Mouse (Mus musculus): ENCODE measurements around the gene Dnttip1.

The Dnttip1 gene

DNA sequence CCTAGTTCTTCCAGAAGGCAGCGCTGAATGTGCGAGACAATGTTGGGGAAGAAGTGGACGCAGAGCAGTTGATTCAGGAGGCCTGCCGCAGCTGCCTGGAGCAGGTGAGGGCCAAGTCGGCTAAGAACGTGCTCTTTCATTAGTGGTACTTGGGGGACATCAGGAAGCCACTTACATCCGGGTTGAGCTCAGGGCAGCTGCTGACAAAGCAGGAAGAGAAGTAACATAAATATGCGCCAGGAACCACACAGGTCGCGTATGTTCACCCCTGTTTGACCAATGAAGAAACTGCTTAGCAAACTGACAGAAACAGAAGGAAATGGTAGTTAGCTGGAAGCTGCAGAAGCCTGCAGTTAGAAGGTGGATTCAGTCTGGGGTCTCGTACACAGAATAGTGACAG is 8.3 kb downstream of the Dnttip1 start:
- no peak for DNase-seq (ENCODE audit: low spot score in 2 of 2)

DNA sequence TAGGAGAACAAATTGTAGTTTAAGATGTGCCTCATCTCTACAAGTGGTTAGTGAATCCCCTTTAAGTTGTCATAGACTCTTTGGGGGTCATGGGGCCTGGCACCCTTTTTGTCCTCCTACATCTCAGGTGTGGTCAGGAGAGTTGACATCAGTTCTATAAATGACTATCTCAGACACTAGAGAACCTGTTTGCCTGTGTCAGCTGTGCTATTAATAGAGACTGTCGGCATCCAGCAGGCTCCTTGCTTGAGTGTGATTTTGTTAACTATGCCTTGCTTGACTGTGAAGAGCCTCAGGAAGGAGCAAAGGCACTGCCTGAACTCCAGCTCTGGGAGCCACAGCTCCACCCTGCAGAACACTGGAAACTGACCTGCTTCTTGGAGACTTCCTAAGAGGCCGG is 9.0 kb downstream of the Dnttip1 start:
- peak; percentile 42 to 61 for DNase-seq (ENCODE audit: low spot score in 2 of 2)

DNA sequence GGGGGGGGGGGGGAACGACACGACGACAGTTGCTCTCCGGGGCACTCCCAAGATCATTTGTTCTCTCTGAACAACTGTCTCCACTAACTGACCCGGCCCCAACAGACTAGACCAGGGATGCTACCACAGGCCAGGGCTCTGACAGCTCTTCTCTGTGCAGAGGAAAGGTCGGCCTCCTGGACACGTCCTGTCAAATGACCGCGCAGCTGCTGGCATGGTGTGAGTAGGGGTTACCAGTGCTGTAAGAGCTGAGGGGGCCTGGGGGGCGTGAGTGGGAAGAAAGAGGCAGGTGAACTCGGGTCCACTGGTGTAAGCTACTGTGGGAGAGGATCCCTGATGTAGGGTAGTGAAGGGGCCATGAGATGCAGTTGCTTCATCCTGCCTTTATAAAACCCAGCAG is 12.1 kb downstream of the Dnttip1 start:
- DNase-seq (ENCODE audit: low spot score in 2 of 2): no peak

DNA sequence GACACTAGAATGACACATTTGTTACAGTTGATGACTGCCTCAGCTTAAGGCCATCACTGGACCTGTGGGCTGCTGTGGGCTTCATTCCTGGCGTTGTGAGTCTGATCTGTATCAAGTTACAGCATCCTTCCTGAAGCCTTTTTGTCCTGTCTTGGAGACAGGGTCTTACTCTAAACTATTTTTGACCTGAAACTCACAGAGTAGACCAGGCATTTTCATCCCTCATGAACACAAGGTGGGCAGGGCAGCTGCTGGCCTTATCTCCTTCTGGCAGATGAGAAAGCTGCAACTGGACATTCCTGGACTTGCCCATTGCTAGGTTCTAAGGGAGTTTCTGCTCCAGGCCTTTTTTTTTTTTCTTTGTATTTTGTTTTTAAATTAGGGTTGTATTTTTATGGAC is 12.9 kb downstream of the Dnttip1 start:
- DNase-seq (ENCODE audit: low spot score in 2 of 2): no peak

DNA sequence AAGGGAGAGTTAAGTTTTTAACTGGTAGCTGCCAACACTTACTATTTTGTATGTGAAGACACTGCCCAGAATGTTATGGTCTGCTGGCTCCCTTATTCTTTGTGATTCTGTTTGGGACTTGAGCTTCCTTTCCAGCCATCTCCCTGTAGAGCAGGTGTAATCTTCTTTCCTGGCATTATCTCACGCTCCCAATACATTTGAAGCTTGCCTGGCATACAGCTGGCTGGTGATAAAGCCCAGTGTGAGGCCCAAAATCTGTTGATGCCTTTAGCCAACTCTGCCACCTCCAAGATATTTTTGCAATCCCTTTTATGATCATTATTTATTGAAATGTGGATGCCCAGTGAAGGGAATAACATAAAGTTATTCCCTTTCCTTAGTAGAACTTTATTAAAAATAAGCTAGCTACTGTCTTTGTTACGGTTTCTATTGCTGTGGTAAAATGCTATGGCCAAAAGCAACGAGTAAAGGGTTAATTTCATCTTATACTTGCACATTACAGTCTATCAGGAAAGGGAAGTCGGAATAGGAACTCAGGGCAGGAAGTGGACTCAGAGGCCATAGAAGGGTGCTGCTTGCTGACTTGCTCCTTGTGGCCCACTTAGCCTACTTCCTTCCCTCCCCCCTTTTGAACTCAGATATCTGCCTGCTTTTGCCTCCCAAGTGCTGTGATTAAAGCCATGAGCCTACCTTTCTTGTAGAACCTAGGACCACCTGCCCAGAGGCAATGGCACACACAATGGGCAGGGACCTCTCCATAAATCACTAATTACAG is 14.5 kb downstream of the Dnttip1 start:
- DNase-seq (ENCODE audit: low spot score in 2 of 2): no peak

DNA sequence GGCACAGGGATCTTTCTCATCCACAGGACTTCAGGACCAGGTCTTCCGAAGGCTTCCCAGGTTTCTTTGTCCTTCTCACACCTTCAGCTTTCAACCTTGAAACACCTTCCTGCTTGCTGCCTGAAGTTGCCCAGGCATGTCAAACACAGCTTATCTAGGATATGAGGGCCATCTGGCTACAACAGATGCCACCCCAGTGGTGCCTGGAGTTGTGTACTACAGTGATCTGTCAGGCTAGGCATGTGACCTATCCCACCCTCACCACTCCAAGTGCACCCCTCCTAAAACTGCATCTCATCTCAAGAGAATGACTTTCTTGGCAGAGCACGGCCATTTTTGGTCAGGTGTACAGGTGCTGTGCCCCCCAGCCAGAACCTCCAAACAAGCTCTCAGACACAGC is 15.7 kb downstream of the Dnttip1 start:
- no peak for DNase-seq (ENCODE audit: low spot score in 2 of 2)

DNA sequence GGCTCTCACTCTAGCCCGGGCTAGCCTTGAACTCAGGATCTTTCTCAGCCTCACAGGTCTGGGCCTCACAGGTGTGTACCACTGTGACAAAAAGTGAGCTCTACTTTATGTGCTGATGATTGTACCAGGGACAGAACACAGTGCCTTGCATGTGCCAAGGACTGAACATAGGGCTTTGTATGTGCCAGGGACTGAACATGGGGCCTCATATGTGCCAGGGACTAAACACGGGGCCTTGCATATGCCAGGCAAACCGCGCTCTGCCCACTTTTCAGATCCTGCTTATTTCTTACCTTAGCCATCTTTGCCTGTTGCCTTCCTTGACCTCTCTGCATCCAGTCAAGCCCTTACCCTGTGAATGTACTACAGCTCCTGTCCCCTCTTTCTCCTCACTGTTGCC is 16.2 kb downstream of the Dnttip1 start:
- no peak for DNase-seq (ENCODE audit: low spot score in 2 of 2)

DNA sequence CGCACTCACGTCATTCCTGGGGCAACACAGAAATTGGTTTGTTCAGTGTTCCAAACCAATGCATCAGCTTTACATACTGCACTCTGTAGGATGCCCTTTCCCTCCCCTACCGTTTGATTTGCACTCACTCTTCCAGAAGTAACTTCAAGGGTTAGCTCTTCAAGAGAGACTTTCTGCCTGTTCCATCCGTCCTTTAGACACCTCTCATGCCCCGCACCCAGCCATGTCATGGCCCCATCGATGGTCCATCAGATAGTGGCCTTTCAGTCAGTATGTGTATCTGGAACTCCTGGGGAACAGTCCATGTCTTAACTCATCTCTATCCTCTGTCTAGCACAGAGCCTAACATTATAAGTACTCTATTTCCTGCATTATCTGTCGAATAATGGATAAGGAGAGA is 16.8 kb downstream of the Dnttip1 start:
- DNase-seq (ENCODE audit: low spot score in 2 of 2): no peak

DNA sequence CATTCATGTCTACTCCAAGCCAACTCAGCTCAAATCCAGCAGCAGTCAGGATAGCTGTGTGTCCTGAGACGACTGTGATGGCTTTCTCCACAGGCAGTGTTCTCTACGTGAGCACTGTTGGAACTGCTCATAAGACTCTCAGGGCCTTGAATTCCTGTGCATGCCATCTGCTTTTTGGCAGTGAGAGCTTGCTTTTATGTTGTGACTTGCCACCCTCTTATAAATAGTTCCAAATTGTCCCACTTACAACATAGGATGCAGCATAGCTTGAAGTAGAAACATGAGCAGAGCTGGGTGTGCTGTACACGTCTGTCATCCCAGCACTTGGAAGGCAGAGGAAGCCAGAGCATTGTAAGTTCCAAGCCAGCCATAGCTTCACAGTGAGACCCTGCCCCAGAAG is 20.1 kb downstream of the Dnttip1 start:
- DNase-seq (ENCODE audit: low spot score in 2 of 2): no peak

DNA sequence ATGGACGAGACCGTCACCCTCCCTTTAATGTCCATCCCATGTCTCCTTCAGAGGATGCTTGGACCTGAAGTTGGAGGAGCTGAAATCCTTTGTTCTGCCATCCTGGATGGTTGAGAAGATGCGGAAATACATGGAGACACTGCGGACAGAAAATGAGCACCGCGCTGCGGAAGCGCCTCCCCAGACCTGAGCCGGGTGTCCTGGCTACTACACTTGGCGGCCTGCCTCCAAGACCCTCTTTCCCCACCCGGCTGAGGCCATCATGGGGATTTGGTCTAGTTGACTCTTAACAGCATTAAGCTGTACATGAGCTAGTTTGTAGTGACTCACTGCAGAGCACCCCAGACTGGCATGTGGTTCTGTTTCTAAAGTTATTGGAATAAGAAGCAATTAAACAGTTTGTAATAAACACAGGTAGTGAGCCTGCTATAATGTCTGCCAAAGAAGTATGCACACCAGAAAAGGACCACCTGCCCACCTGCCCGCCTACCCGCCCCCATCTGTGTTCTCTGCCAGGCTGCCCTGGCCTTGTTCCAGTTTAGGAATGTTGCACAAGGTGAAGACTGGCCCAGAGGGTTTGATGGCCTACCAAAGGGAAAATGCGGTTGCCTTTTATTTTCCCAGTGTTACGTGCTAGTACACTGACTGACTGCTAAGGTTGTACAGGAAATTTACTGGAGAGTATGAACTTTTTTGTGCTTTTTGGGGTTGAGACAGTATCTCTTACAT is 22.2 kb downstream of the Dnttip1 start:
- DNase-seq (ENCODE audit: low spot score in 2 of 2): no peak

DNA sequence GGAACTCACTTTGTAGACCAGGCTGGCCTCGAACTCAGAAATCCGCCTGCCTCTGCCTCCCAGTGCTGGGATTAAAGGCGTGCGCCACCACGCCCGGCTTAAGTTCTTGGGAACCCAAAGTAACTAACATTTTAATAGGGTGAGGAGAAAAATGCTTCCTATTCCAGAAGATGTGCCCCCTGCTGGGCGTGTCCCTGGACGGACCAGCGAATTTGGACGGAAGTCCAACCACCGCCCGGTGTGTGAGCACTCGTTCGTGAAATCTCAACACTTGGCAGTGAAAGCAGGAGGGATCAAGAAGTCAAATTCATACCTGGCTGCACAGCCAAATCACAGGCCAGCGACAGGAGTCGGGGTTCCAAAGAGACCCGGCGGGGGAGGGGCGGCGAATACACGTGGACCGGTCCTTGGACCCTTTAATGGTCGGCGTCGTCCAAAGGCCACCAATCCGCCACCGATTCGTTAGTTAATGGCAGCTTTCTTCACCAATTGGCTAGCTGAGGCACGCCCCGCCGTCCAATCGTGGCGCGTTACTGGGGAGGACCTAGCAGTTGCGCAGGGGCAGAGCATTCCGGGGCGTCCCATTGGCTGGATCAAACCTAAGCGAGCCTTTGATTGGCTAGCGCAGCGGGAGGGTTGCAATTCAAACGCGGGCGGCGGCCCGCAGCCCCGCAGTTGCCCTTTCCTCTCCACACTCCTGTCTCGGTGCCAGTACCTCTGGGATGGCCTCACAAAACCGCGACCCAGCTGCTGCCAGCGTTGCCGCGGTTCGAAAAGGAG is 23.7 kb downstream of the Dnttip1 start, which contains the start of gene Ube2c:
Ube2c (plus strand) TSS at position 641 of the 780 bp plus-strand sequence.
- DNase-seq (ENCODE audit: low spot score in 2 of 2): peak; percentile 99

DNA sequence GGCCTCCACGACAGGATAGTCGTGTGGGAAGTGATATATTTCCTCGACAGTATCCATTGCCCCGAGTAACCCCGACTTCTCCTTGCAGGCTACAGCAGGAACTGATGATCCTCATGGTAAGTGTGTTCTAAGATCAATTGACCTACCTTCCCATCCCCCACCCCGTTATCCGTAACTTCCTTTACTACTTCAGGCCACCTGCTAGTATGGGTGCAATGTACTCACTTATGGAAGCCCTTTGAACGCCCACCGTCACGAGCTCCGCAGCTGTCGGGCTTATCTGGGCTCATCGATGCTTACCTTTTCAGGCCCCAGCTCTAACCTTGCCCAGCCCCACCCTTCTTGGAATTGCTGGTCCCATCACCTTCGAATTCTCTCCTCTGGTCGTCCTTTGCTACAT is 24.5 kb downstream of the Dnttip1 start:
- no peak for DNase-seq (ENCODE audit: low spot score in 2 of 2)

DNA sequence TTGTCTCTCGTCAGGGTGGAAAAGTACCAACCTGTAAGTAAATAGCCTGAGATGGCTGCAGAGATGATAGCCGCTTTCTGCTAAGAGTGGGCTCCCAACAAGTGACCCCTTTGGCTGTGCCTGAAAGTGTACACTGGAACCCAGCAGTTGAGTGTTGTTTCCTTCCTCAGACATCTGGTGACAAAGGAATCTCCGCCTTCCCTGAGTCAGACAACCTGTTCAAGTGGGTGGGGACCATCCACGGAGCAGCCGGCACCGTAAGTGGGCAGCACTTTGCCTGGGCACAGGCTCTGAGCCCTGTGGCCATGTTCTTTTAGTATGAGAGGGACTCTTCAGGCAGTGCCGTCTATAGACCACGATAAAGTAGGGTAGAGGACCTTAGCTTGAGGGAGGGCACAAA is 25.3 kb downstream of the Dnttip1 start:
- no peak for DNase-seq (ENCODE audit: low spot score in 2 of 2)

DNA sequence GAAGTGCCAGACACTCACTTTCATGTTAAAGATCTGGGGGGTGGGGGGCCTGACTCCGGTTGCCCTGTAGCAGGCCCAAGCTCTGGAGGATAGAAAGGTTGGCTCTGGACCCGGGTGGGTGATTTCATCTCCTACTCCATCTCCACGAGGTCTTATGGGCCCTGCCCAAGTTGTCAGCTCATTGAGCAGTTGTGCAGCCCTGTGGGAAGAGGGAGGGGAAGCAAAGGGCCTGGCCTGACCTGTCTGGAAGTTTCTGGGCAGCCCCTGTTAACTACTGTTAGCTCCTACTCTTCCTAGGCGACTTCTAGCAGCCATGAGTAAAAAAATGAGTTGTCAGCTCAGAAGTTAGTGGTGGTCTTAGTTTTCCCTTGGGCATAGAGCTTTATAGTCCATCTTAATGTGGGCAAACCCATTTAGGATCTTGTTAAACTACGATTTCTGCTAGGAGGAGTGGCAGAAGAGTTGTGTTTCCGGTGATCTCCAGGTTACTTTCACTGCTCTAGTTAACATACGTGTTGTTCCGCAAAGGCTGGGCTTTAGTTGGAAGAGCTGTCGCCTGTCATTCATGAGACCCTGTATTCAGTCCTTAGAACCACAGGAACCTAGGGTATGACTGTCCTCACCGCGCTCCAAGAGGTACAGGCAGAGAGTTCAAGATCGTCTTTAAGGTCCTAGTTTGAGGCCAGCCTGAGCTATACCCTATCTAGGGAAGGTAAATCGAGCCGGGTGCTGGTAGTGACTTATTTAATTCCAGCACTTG is 27.6 kb downstream of the Dnttip1 start:
- DNase-seq (ENCODE audit: low spot score in 2 of 2): no peak

DNA sequence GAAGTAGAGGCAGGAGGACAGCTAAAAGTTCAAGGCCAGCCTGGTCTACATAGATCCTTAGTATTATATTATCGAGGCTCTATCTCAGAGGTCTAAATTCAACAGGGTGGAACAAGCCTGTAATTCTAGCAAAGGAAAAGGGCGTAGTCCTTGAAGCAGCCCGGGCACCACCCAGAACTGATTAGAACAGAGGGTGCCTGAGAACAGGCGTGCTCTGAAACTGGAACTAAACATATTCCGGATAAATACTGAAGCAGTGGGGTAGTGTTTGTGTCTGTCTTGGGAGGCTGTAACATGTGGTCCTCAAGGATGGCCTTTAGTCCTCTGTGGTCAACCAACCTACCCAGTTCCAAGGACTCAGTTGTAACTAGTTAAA is 28.2 kb downstream of the Dnttip1 start:
- DNase-seq (ENCODE audit: low spot score in 2 of 2): no peak

DNA sequence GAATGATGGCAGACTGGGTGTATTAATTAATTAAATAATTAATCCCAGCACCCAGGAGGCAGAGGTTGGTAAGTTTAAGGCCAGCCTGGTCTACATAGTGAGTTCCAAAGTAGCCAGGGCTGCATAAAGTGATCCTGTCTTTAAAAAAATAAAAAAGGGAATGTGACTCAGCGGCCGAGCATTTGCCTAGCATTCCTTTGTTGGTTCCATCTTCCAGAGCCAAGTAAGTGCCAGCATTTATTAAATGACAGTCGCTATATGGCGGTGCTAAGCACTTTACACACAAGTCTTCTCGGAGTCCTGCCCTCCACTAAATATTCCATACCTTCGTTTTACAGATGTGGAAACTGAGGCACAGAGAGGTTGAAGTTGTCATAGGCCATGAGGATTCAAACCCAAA is 30.3 kb downstream of the Dnttip1 start:
- DNase-seq (ENCODE audit: low spot score in 2 of 2): no peak

DNA sequence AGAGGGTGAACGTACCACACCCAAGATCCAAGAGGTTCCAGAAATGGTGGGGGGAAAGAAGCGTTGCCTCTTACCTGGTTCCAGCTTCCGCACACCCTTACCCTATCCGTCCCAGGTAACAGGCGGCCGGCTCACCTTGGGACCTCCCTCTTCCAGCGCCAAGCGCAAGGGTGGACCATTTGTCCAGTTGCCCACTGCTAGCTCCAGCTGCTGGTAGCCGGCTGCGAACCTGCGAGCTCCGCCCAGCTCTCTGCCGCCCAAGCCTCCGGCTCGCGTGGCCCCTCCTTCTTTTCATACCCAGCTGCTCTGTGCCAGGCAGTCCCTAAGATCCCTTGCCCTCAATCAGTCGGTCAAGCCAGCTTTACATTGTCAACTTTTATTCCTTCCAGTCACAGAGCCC is 31.0 kb downstream of the Dnttip1 start:
- no peak for DNase-seq (ENCODE audit: low spot score in 2 of 2)

DNA sequence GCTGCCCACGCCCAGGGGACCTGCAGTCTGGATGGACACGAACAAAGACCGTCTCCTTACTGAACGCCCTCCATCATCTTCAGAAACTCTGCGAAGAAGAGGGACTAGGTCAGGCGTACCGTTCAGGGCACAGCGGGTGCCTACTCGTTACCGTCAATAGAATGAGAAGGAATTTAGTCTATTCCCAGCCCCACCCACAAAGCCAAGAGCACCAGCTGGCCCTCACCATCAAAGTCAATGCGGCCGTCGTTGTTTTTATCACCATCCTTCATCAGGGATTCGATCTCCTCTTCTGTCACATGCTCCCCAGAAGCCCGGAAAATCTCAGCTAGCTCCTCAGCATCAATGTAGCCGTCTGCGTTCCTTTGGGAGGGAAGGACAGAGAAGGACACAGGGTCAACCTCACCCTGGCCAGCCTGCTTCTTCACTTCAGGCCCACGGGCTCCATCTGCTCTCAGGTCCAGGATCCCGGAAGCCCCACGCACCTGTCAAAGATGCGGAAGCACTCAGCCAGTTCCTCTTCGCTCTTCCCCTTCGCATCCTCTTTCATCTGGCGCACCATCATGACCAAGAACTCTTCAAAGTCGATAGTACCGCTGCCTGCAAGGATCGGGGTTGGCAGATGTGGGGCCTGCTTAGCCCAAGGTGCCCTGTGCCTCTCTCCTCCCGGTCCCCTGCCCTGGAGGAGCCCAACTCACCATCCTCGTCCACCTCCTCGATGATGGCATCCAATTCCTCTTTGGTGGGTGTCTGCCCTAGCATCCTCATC is 31.6 kb downstream of the Dnttip1 start:
- no peak for DNase-seq (ENCODE audit: low spot score in 2 of 2)

DNA sequence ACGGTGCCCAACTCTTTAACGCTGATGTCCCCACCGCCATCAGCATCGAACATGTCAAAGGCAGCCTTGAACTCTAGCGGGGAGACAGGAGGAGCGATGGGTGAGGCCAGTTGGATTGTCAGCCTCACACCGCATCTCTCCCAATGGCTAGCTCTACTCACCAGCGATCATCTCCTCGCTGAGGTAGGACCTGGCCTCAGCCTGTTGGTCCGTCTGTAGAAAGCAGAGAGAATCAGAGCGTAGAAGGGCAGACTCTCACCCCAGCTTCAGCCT is 32.2 kb downstream of the Dnttip1 start:
- no peak for DNase-seq (ENCODE audit: low spot score in 2 of 2)

DNA sequence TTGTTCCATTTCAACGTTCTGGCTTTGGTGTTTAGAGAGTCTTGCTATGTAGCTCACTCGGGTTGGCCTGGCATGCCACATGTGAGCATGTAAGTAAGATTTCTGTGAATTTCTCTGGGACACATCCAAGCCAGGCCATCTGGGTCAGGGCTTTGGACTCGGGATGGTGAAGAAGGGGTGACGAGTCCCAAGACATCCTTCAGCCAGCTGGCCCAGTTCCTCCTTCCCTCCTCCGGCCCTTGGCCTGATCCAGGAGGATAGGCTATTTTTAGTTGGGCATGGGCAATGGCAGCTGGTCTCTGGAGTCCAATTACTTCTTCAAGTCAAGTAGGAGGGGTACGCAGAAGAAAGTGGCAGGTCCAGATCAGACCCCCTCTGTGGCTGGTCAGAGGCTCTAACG is 33.0 kb downstream of the Dnttip1 start:
- no peak for DNase-seq (ENCODE audit: low spot score in 2 of 2)

DNA sequence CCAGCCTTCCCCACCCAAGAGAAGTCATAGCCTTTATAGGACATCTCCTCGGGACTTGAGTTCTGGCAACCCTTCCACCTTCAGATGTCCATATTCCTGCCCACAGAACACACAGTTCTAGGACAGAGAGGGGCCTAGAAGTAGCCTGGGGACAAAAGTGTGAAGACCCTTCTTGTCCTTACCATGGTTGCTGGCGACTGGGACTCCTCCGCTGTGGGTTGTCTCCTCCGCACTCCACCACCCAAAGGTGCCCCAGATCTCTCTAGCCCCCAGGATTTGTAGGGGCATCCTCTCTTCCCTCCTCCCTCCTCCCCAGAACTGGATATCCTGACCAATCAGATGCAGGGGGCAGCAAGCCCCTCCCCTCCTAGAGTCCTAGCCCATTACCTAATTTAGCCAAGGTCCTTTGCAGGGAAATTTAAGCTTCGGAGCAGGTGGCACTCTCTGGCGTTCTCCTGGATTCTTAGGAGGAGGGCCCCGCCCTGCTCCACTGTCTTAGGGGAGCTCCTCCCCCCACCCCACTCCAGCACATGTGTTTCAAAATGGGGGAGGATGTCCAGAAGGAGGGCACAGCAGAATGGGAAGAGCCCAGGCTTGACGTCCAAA is 33.8 kb downstream of the Dnttip1 start, which contains the start of gene Tnnc2:
Tnnc2 (minus strand) TSS at position 487 of the 606 bp plus-strand sequence.
- DNase-seq (ENCODE audit: low spot score in 2 of 2): no peak

All from heart, adult 9 months (tissue).